Mouse (Mus musculus) C2C12 (cell line): ENCODE data around the gene Polr3g.

Experiments used
- CTCF ChIP-seq: IDR thresholded peaks from one replicate; pipeline ENCODE4 v1.5.1; 2011; ENCODE audit not compliant: control insufficient read depth, insufficient read depth, insufficient read length
- MAX ChIP-seq: IDR thresholded peaks from one replicate; pipeline ENCODE4 v1.6.1; 2011; ENCODE audit warnings: mild to moderate bottlenecking, control low read depth
- USF1 ChIP-seq: IDR thresholded peaks from one replicate; pipeline ENCODE4 v1.6.1; 2011; ENCODE audit warnings: low read depth, mild to moderate bottlenecking, control low read depth, moderate library complexity

- TF ChIP-seq MAX = no peak
- TF ChIP-seq CTCF = no peak
- TF ChIP-seq USF1 = no peak
Observed at GRCm38 (mm10) chr13:81709805-81710204, 1.0 kb downstream of the Polr3g start.
